Mouse (Mus musculus) urinary bladder, adult 2 months (tissue): ENCODE data around the gene Defa25. TPM values are rescaled to one million over a fixed set of nuclear protein-coding genes. Genes with fewer than 3 reads are reported as not detected.
"Not testable (repeated sequence)": the region's sequence is repeated elsewhere in the genome, so short reads cannot be mapped to it uniquely, and the experiment has no call there.

ENCODE experiments used
- DNase-seq: peaks from one replicate; pipeline ENCODE4 v3.0.0; 2022; ENCODE audit warnings: low spot score
- polyA plus RNA-seq: library from polyadenylated mRNA; depleted of rRNA; stranded (reverse); fragments of >200 nt; gene quantifications from 2 replicates; pipeline ENCODE4 v1.2.3, GENCODE M21; 2012; rRNA removed

Defa25 gene
- polyA plus RNA-seq = not detected in 2 replicates

- DNase-seq = not testable (repeated sequence)
These were observed at the start of gene Defa25 for GRCm38 (mm10) chr8:21084142-21084541. Gene Defa25, plus strand, starts transcription at chr8:21084442.

GRCm38 (mm10) chr8:21054747-21055146 lies 29.5 kb upstream of the Defa25 start, which contains the start of gene Defa23:
Gene Defa23, plus strand, starts transcription at chr8:21055047.
- not testable (repeated sequence) for DNase-seq

- DNase-seq = not testable (repeated sequence)
These were observed 19.5 kb upstream of the Defa25 start, which contains the start of gene Defa35 for GRCm38 (mm10) chr8:21064738-21065137. Gene Defa35, plus strand, starts transcription at chr8:21065038.

GRCm38 (mm10) chr8:21093106-21093505 lies 8.9 kb downstream of the Defa25 start:
- no peak for DNase-seq

GRCm38 (mm10) chr8:21095950-21096349 lies 11.7 kb downstream of the Defa25 start, which contains the start of gene Gm14851:
Gene Gm14851, minus strand, starts transcription at chr8:21096050.
- not testable (repeated sequence) for DNase-seq

GRCm38 (mm10) chr8:21134342-21134741 lies 50.1 kb downstream of the Defa25 start, which contains the start of gene Defa30:
Gene Defa30, plus strand, starts transcription at chr8:21134642.
- DNase-seq = not testable (repeated sequence)

Other genes starting within 250 kb of the Defa25 start
- not detected in 2 replicates for gene Defb33, start 191.8 kb upstream of the Defa25 start, polyA plus RNA-seq
- gene Gm15056, start 181.8 kb upstream of the Defa25 start, polyA plus RNA-seq = not detected in 2 replicates
- gene Gm6040, start 162.4 kb upstream of the Defa25 start, polyA plus RNA-seq = not detected in 2 replicates
- not detected in 2 replicates for gene AY761185, start 139.7 kb upstream of the Defa25 start, polyA plus RNA-seq
- gene Defa21, start 58.9 kb upstream of the Defa25 start, polyA plus RNA-seq = not detected in 2 replicates
- gene Defa23, start 29.4 kb upstream of the Defa25 start, polyA plus RNA-seq = not detected in 2 replicates
- gene Defa35, start 19.4 kb upstream of the Defa25 start, polyA plus RNA-seq = 0.25 TPM in 1 of 2 replicates, not detected in the other
- not detected in 2 replicates for gene Gm14851, start 11.6 kb downstream of the Defa25 start, polyA plus RNA-seq
- gene Defa30, start 50.2 kb downstream of the Defa25 start, polyA plus RNA-seq = not detected in 2 replicates
- not detected in 2 replicates for gene Defa22, start 77.8 kb downstream of the Defa25 start, polyA plus RNA-seq
- gene Defa31, start 107.2 kb downstream of the Defa25 start, polyA plus RNA-seq = not detected in 2 replicates
- gene Gm15293, start 117.1 kb downstream of the Defa25 start, polyA plus RNA-seq = not detected in 2 replicates
- gene Gm15292, start 165.3 kb downstream of the Defa25 start, polyA plus RNA-seq = not detected in 2 replicates
- gene Defa27, start 231.1 kb downstream of the Defa25 start, polyA plus RNA-seq = not detected in 2 replicates
- gene Defa29, start 242.6 kb downstream of the Defa25 start, polyA plus RNA-seq = not detected in 2 replicates